Mouse (Mus musculus): ENCODE data around the gene Col16a1. TPM values are rescaled to one million over a fixed set of nuclear protein-coding genes. Genes with fewer than 3 reads are reported as not detected.
A peak's percentile ranks its signal among the peaks of the same experiment; 100 is the strongest.

Col16a1 gene
- total RNA-seq, 1 experiment from 2014 or later: not detected

GRCm38 (mm10) chr4:130039351-130039750 is 8.3 kb upstream of the Col16a1 start:
- no peak for ATAC-seq (replicated peaks; ENCODE audit: insufficient number of reproducible peaks, low FRiP score, low TSS enrichment, poor library complexity, severe bottlenecking)

- ATAC-seq (replicated peaks; ENCODE audit: insufficient number of reproducible peaks, low FRiP score, low TSS enrichment, poor library complexity, severe bottlenecking): no peak
Measured at GRCm38 (mm10) chr4:130041076-130041475, 6.6 kb upstream of the Col16a1 start.

GRCm38 (mm10) chr4:130044211-130044610 is 3.4 kb upstream of the Col16a1 start:
- ATAC-seq (replicated peaks; ENCODE audit: insufficient number of reproducible peaks, low FRiP score, low TSS enrichment, poor library complexity, severe bottlenecking): no peak

GRCm38 (mm10) chr4:130045609-130046008 is 2.0 kb upstream of the Col16a1 start:
- peak; percentile 60; the same call in 1 of the 2 replicates for ATAC-seq (replicated peaks; ENCODE audit: insufficient number of reproducible peaks, low FRiP score, low TSS enrichment, poor library complexity, severe bottlenecking)

GRCm38 (mm10) chr4:130048203-130048479 is 501 bp downstream of the Col16a1 start:
- ATAC-seq (replicated peaks; ENCODE audit: insufficient number of reproducible peaks, low FRiP score, low TSS enrichment, poor library complexity, severe bottlenecking): no peak

GRCm38 (mm10) chr4:130050056-130050824 is 2.6 kb downstream of the Col16a1 start:
- no peak for ATAC-seq (replicated peaks; ENCODE audit: insufficient number of reproducible peaks, low FRiP score, low TSS enrichment, poor library complexity, severe bottlenecking)

GRCm38 (mm10) chr4:130052283-130052682 is 4.6 kb downstream of the Col16a1 start:
- ATAC-seq (replicated peaks; ENCODE audit: insufficient number of reproducible peaks, low FRiP score, low TSS enrichment, poor library complexity, severe bottlenecking): no peak

GRCm38 (mm10) chr4:130053111-130053510 is 5.5 kb downstream of the Col16a1 start:
- no peak for ATAC-seq (replicated peaks; ENCODE audit: insufficient number of reproducible peaks, low FRiP score, low TSS enrichment, poor library complexity, severe bottlenecking)

- no peak for ATAC-seq (replicated peaks; ENCODE audit: insufficient number of reproducible peaks, low FRiP score, low TSS enrichment, poor library complexity, severe bottlenecking)
Measured at GRCm38 (mm10) chr4:130054727-130055126, 7.1 kb downstream of the Col16a1 start.

- no peak for ATAC-seq (replicated peaks; ENCODE audit: insufficient number of reproducible peaks, low FRiP score, low TSS enrichment, poor library complexity, severe bottlenecking)
Measured at GRCm38 (mm10) chr4:130055160-130056010, 7.7 kb downstream of the Col16a1 start.

GRCm38 (mm10) chr4:130056011-130056322 is 8.3 kb downstream of the Col16a1 start:
- no peak for ATAC-seq (replicated peaks; ENCODE audit: insufficient number of reproducible peaks, low FRiP score, low TSS enrichment, poor library complexity, severe bottlenecking)

GRCm38 (mm10) chr4:130056471-130056870 is 8.8 kb downstream of the Col16a1 start:
- ATAC-seq (replicated peaks; ENCODE audit: insufficient number of reproducible peaks, low FRiP score, low TSS enrichment, poor library complexity, severe bottlenecking): no peak

- ATAC-seq (replicated peaks; ENCODE audit: insufficient number of reproducible peaks, low FRiP score, low TSS enrichment, poor library complexity, severe bottlenecking): no peak
Measured at GRCm38 (mm10) chr4:130060937-130061336, 13.3 kb downstream of the Col16a1 start.

GRCm38 (mm10) chr4:130063191-130063590 is 15.6 kb downstream of the Col16a1 start:
- no peak for ATAC-seq (replicated peaks; ENCODE audit: insufficient number of reproducible peaks, low FRiP score, low TSS enrichment, poor library complexity, severe bottlenecking)

- no peak for ATAC-seq (replicated peaks; ENCODE audit: insufficient number of reproducible peaks, low FRiP score, low TSS enrichment, poor library complexity, severe bottlenecking)
Measured at GRCm38 (mm10) chr4:130066816-130067215, 19.2 kb downstream of the Col16a1 start.

GRCm38 (mm10) chr4:130070523-130070922 is 22.9 kb downstream of the Col16a1 start:
- no peak for ATAC-seq (replicated peaks; ENCODE audit: insufficient number of reproducible peaks, low FRiP score, low TSS enrichment, poor library complexity, severe bottlenecking)

GRCm38 (mm10) chr4:130071758-130072157 is 24.1 kb downstream of the Col16a1 start:
- ATAC-seq (replicated peaks; ENCODE audit: insufficient number of reproducible peaks, low FRiP score, low TSS enrichment, poor library complexity, severe bottlenecking): no peak

GRCm38 (mm10) chr4:130073367-130073766 is 25.7 kb downstream of the Col16a1 start:
- no peak for ATAC-seq (replicated peaks; ENCODE audit: insufficient number of reproducible peaks, low FRiP score, low TSS enrichment, poor library complexity, severe bottlenecking)

- no peak for ATAC-seq (replicated peaks; ENCODE audit: insufficient number of reproducible peaks, low FRiP score, low TSS enrichment, poor library complexity, severe bottlenecking)
Measured at GRCm38 (mm10) chr4:130074761-130075515, 27.3 kb downstream of the Col16a1 start.

Measured in monocyte, adult 5-6 weeks (primary cell).